Mouse (Mus musculus): Measurements from ENCODE around the gene 1110008P14Rik.

The 1110008P14Rik gene

GRCm38 (mm10) chr2:32343351-32343671 lies 38.4 kb downstream of the 1110008P14Rik start:
- no peak for DNase-seq (ENCODE audit: low read depth in 1 of 2, low spot score in 2 of 2)

- no peak for DNase-seq (ENCODE audit: low read depth in 1 of 2, low spot score in 2 of 2)
These were observed 39.0 kb downstream of the 1110008P14Rik start for GRCm38 (mm10) chr2:32342539-32343350.

- DNase-seq (ENCODE audit: low read depth in 1 of 2, low spot score in 2 of 2): no peak
These were observed 39.7 kb downstream of the 1110008P14Rik start for GRCm38 (mm10) chr2:32342039-32342438.

- no peak for DNase-seq (ENCODE audit: low read depth in 1 of 2, low spot score in 2 of 2)
These were observed 40.2 kb downstream of the 1110008P14Rik start for GRCm38 (mm10) chr2:32341634-32341939.

GRCm38 (mm10) chr2:32340836-32341633 lies 40.7 kb downstream of the 1110008P14Rik start:
- no peak for DNase-seq (ENCODE audit: low read depth in 1 of 2, low spot score in 2 of 2)

GRCm38 (mm10) chr2:32339912-32340642 lies 41.7 kb downstream of the 1110008P14Rik start:
- DNase-seq (ENCODE audit: low read depth in 1 of 2, low spot score in 2 of 2): no peak

GRCm38 (mm10) chr2:32335888-32336287 lies 45.9 kb downstream of the 1110008P14Rik start:
- no peak for DNase-seq (ENCODE audit: low read depth in 1 of 2, low spot score in 2 of 2)

GRCm38 (mm10) chr2:32332159-32332558 lies 49.6 kb downstream of the 1110008P14Rik start:
- no peak for DNase-seq (ENCODE audit: low read depth in 1 of 2, low spot score in 2 of 2)

GRCm38 (mm10) chr2:32329531-32329930 lies 52.2 kb downstream of the 1110008P14Rik start:
- DNase-seq (ENCODE audit: low read depth in 1 of 2, low spot score in 2 of 2): no peak

- no peak for DNase-seq (ENCODE audit: low read depth in 1 of 2, low spot score in 2 of 2)
These were observed 52.8 kb downstream of the 1110008P14Rik start for GRCm38 (mm10) chr2:32328911-32329460.

GRCm38 (mm10) chr2:32327200-32327599 lies 54.5 kb downstream of the 1110008P14Rik start:
- no peak for DNase-seq (ENCODE audit: low read depth in 1 of 2, low spot score in 2 of 2)

All from monocyte, adult 2 months (primary cell).